Mouse (Mus musculus) heart, postnatal 0 days (tissue): ENCODE measurements at regions not wholly inside any gene's neighbourhood (a gene's known extent, or its start where the extent isn't known, plus 50 kb on each side); places are given as distances from the start of the nearest gene placed in this dataset.

Experiments used
- ATAC-seq: fragments of 200-750 bp; cut with Nextera tagmentation; 2 replicates; pipeline ENCODE4 v1.8.0; 2017; ENCODE audit warnings: low read depth, moderate number of reproducible peaks, moderate library complexity; ENCODE audit not compliant: insufficient read depth
- DNase-seq: peaks from one replicate; pipeline ENCODE4 v3.0.0-alpha.2; 2016; ENCODE audit warnings: low spot score
- H3K27ac ChIP-seq: fragments of 300-500 bp; sonication (generic); 2 replicates; pipeline ENCODE4 v1.5.1; 2014; ENCODE audit warnings: low read depth, mild to moderate bottlenecking
- H3K27me3 ChIP-seq: fragments of 300-500 bp; sonication (generic); 2 replicates; pipeline ENCODE4 v1.6.1; 2014; ENCODE audit warnings: low read length, mixed read lengths; ENCODE audit not compliant: control insufficient read depth, insufficient read depth
- H3K36me3 ChIP-seq: fragments of 300-500 bp; sonication (generic); replicated peaks from 2 replicates; pipeline ENCODE4 v1.6.1; 2014; ENCODE audit warnings: low read length, mixed read lengths; ENCODE audit not compliant: control insufficient read depth, insufficient read depth
- H3K4me1 ChIP-seq: fragments of 300-500 bp; sonication (generic); 2 replicates; pipeline ENCODE4 v1.6.1; 2014; ENCODE audit warnings: antibody characterized with exemption; ENCODE audit not compliant: control insufficient read depth, insufficient read depth
- H3K4me2 ChIP-seq: fragments of 300-500 bp; sonication (generic); 2 replicates; pipeline ENCODE4 v1.6.1; 2014; ENCODE audit warnings: low read depth, mild to moderate bottlenecking, low read length, moderate library complexity
- H3K4me3 ChIP-seq: fragments of 300-500 bp; sonication (generic); 2 replicates; pipeline ENCODE4 v1.5.1; 2014; ENCODE audit warnings: low read depth, low read length
- H3K9ac ChIP-seq: fragments of 300-500 bp; sonication (generic); replicated peaks from 2 replicates; pipeline ENCODE4 v1.6.1; 2014; ENCODE audit warnings: low read depth, low read length, mixed read lengths
- H3K9me3 ChIP-seq: fragments of 300-500 bp; sonication (generic); replicated peaks from 2 replicates; pipeline ENCODE4 v1.6.1; 2016; ENCODE audit warnings: low read length; ENCODE audit not compliant: control insufficient read depth
- CTCF ChIP-seq: IDR thresholded peaks from 2 replicates; pipeline ENCODE4 v1.5.1; 2016; ENCODE audit warnings: antibody characterized with exemption, control low read depth, low read depth
- EP300 ChIP-seq: IDR thresholded peaks from 2 replicates; pipeline ENCODE4 v1.6.1; 2016; ENCODE audit warnings: antibody characterized with exemption, low read depth
- WGBS: fragments of 180-500 bp; shearing (Covaris S2); extraction: QIAGEN DNeasy Blood & Tissue Kit; methylation state at CpG from one replicate; pipeline ENCODE4 v1.1.7; 2014; 5-methylcytosine and 5-hydroxymethylcytosine counted together

- DNase-seq: no peak
- Histone ChIP-seq H3K4me3 (no peak overlapping the region), H3K9ac (no peak overlapping the region), H3K36me3 (no peaks in the 10 kb centered on the region), H3K27ac (no peak overlapping the region), H3K27me3 (no peaks in the 10 kb centered on the region), H3K4me1 (no peaks in the 10 kb centered on the region), H3K4me2 (no peak overlapping the region), H3K9me3 (no peaks in the 10 kb centered on the region)
- ATAC-seq: no peak
- WGBS: 31% methylated on average over 3 of the region's 3 CpGs
- TF ChIP-seq EP300: no peak
- TF ChIP-seq CTCF: no peak
Measured at GRCm38 (mm10) chr14:108334879-108335278, 579.1 kb downstream of the Slitrk1 start.

GRCm38 (mm10) chr14:108326425-108326824 lies 587.5 kb downstream of the Slitrk1 start:
- no peak overlapping the region for H3K4me3 ChIP-seq
- no peaks in the 10 kb centered on the region for H3K9me3 ChIP-seq
- ATAC-seq (no peak), DNase-seq (no peak)
- no peak overlapping the region for H3K9ac ChIP-seq
- H3K4me2 ChIP-seq: no peak overlapping the region
- no peaks in the 10 kb centered on the region for H3K4me1 ChIP-seq
- TF ChIP-seq CTCF (no peak), EP300 (no peak)
- 74% methylated on average over 3 of the region's 3 CpGs for WGBS
- H3K27me3 ChIP-seq: no peaks in the 10 kb centered on the region
- no peak overlapping the region for H3K27ac ChIP-seq
- H3K36me3 ChIP-seq: no peaks in the 10 kb centered on the region

DNA sequence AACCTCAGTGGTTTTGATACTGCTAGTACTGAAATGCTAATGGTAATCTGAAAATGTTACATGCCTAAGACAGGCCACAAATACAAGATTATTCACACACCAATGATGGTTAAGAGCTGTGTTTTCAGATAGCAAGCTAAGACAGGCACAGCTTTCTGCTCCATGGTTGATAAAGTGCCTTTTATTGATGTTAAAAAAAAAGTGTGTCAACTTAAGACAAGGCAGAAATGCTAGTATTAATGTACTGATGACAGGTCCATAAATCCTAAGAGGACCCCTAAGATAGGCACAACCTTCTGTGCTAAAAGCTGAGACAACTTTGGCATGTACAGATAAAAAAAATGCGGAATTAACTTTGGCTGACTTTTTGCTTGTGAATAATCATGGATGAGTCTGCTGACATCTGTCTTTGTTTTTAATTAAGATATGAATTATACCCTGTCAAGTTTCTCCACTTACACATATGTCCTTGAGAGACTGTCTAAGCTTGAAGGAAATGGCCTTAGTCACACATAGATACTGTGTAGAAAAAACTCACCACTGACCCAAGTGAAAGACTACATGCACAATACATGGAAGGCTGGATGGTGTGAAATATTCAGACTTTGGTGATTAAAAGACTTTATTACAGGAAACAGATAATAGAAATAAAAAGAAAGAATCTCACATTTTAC lies 590.5 kb downstream of the Slitrk1 start:
- 41% methylated on average over 1 of the region's 1 CpGs for WGBS
- H3K9ac ChIP-seq: no peak overlapping the region

DNA sequence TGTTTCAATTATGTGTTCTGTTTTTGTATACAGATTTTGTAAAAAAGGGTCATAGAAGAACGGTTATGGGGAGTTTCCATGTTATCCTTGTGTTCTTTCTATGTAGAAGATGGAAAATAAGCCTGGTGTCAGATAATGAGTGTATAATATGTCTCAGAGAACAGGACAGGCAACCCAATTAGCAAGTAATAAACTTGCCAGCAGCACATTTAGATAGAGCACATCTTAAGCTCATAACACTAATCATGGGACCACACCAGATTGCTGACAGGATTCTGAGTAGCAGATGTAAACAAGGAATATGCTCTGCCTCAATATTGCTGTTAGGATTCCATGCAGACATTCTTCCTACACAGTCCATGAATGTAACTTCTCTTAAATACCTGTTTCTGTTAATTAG lies 606.3 kb downstream of the Slitrk1 start:
- no peaks in the 10 kb centered on the region for H3K9me3 ChIP-seq
- H3K27me3 ChIP-seq: no peaks in the 10 kb centered on the region
- ATAC-seq: no peak
- no peak for DNase-seq
- TF ChIP-seq CTCF (no peak), EP300 (no peak)
- H3K4me3 ChIP-seq: no peak overlapping the region
- H3K4me1 ChIP-seq: no peaks in the 10 kb centered on the region
- WGBS: 72% methylated on average over 1 of the region's 1 CpGs
- H3K9ac ChIP-seq: no peak overlapping the region
- no peak overlapping the region for H3K27ac ChIP-seq
- H3K4me2 ChIP-seq: no peak overlapping the region
- H3K36me3 ChIP-seq: no peaks in the 10 kb centered on the region

More for the DNA sequence above, 590.5 kb downstream of the Slitrk1 start:
- Histone ChIP-seq H3K4me3 (no peak overlapping the region), H3K27ac (no peak overlapping the region), H3K4me1 (no peaks in the 10 kb centered on the region), H3K36me3 (no peaks in the 10 kb centered on the region), H3K27me3 (no peaks in the 10 kb centered on the region), H3K9me3 (no peaks in the 10 kb centered on the region), H3K4me2 (no peak overlapping the region)
- no peak for TF ChIP-seq CTCF
- TF ChIP-seq EP300: no peak
- DNase-seq (no peak), ATAC-seq (no peak)

- Histone ChIP-seq H3K4me1 (no peaks in the 10 kb centered on the region), H3K4me2 (no peak overlapping the region), H3K27me3 (no peaks in the 10 kb centered on the region), H3K9ac (no peak overlapping the region), H3K4me3 (no peak overlapping the region), H3K27ac (no peak overlapping the region), H3K36me3 (no peaks in the 10 kb centered on the region), H3K9me3 (no peaks in the 10 kb centered on the region)
- DNase-seq (no peak), ATAC-seq (no peak)
- no peak for TF ChIP-seq CTCF
- TF ChIP-seq EP300: no peak
- WGBS: 78% methylated on average over 3 of the region's 3 CpGs
Measured at GRCm38 (mm10) chr14:108279630-108280029, 634.3 kb downstream of the Slitrk1 start.

DNA sequence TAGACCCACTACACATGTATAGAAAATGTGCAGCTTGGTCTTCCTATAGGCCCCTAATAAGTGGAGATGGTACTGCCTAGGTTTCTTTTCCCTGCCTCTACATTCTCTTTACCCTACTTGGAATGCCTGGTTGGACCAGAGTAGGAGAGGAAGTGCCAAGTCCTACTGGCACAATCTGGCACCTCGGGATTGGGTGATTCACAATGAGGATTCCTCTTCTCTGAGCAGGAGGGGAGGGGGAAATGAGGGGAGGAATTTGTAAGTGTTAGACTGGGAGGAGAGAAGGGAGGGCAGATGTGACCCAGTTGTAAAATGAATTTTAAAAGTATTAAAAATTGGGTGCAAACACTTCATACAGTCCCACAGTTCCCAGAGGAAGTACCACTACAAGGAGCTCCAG lies 652.9 kb downstream of the Slitrk1 start:
- 55% methylated on average over 1 of the region's 1 CpGs for WGBS
- Histone ChIP-seq H3K4me3 (no peak overlapping the region), H3K4me1 (no peaks in the 10 kb centered on the region), H3K27me3 (no peaks in the 10 kb centered on the region), H3K36me3 (no peaks in the 10 kb centered on the region), H3K9ac (no peak overlapping the region), H3K4me2 (no peak overlapping the region), H3K9me3 (no peaks in the 10 kb centered on the region), H3K27ac (no peak overlapping the region)
- ATAC-seq (no peak), DNase-seq (no peak)
- TF ChIP-seq CTCF: no peak
- no peak for TF ChIP-seq EP300
